Mouse (Mus musculus) right cerebral cortex, adult 2 months (tissue): ENCODE data around the gene Gm3043.
"Not testable (repeated sequence)": the region's sequence is repeated elsewhere in the genome, so short reads cannot be mapped to it uniquely, and the experiment has no call there.

ENCODE experiments used
- DNase-seq, 2 experiments: peaks; one replicate each; pipeline ENCODE4 v3.0.0; 2021 to 2022; ENCODE audit warnings: low spot score in 2 of 2

Gm3043 gene

DNA sequence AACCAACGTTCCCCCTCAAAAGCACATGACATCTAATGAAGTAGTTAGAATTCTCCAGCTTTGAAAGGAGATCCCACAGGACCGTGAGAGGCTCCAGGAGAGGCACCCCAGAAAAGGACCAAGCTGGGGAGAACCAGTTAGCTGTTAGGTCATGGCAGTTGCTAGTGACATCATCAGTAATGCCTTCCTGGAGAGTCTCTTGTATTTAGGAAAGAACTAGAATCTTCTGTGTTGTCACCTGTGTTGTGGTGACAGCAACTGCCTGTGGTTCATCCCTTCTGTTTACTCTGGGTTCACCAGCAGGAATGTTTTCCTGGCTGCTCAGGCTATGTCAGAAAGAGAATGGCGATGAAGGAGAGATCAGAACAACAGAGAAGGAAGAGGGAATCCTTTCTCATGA is at the start of gene Gm3043:
Gm3043 (plus strand) TSS at position 301 of the 400 bp plus-strand sequence.
- not testable (repeated sequence) for DNase-seq

DNA sequence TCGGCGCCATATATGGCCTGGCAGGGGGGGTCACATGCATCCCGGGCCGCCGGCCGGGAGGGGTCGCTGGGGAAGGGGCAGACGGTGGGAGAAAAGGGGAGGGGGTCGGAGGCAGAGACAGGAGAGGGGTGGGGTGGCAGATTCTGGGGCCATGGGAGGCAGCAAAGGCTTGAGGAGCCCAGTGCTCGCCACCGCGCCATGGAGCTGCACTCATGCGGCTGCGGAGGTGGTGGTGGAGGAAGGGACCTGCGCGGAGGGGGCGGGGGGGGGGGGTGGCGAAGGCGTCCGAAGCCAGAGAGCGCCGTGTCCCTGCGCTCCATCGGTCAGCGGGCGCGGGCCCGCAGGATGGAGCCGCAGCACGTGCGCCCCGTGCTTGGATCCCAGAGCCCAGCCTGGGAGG is 36.9 kb upstream of the Gm3043 start, which contains the start of gene Gm3020:
Gm3020 (plus strand) TSS at position 301 of the 400 bp plus-strand sequence.
- DNase-seq = not testable (repeated sequence)
